Mouse (Mus musculus) bone marrow, adult 2 months (tissue): ENCODE results near the gene Pigl. TPM values are rescaled to one million over a fixed set of nuclear protein-coding genes. Genes with fewer than 3 reads are reported as not detected.
A peak's percentile ranks its signal among the peaks of the same experiment; 100 is the strongest.

Experiments used
- H3K27ac ChIP-seq: fragments of 200-500 bp; 2 replicates; pipeline ENCODE4 v1.5.1; 2012; ENCODE audit warnings: low read depth, mild to moderate bottlenecking, control low read depth, inconsistent platforms, low read length; ENCODE audit not compliant: control insufficient read depth, poor library complexity, insufficient read depth
- H3K4me1 ChIP-seq: fragments of 200-500 bp; 2 replicates; pipeline ENCODE4 v1.6.1; 2011; ENCODE audit warnings: low read length; ENCODE audit not compliant: control insufficient read depth, insufficient read depth
- H3K4me3 ChIP-seq: fragments of 200-500 bp; replicated peaks from 2 replicates; pipeline ENCODE3; 2011; ENCODE audit warnings: mild to moderate bottlenecking, low read depth, low read length, control low read depth; ENCODE audit not compliant: control insufficient read depth
- CTCF ChIP-seq: fragments of 200-500 bp; IDR thresholded peaks from 2 replicates; pipeline ENCODE4 v1.5.1; 2011; ENCODE audit warnings: low read length, control low read depth; ENCODE audit not compliant: control insufficient read depth, insufficient read depth
- POLR2A ChIP-seq: fragments of 200-500 bp; IDR thresholded peaks from 2 replicates; pipeline ENCODE4 v1.6.1; 2011; ENCODE audit warnings: low read depth, mild to moderate bottlenecking, control low read depth, low read length, borderline replicate concordance; ENCODE audit not compliant: control insufficient read depth
- WGBS: fragments of 180-500 bp; shearing (Covaris S2); methylation state at CpG from one replicate; pipeline ENCODE4 v1.1.7; 2018; 5-methylcytosine and 5-hydroxymethylcytosine counted together
- polyA plus RNA-seq: library from polyadenylated mRNA; stranded (reverse); fragments of >200 nt; gene quantifications from 2 replicates; pipeline ENCODE4 v1.2.4, GENCODE M21; 2011; ENCODE audit warnings: low replicate concordance; ENCODE audit not compliant: missing spikeins, insufficient read depth, insufficient read length

The Pigl gene
- polyA plus RNA-seq, 1 experiment, result 5.3 TPM

- Histone ChIP-seq H3K4me3 (no peak overlapping the region), H3K27ac (no peak overlapping the region), H3K4me1 (peaks cover 2% of the 10 kb centered on the region; the same call in 1 of the 2 replicates)
- TF ChIP-seq CTCF (no peak), POLR2A (no peak)
- 84% methylated on average over 13 of the region's 13 CpGs for WGBS
Observed at GRCm38 (mm10) chr11:62511444-62512202, 53.4 kb downstream of the Pigl start.

- no peak overlapping the region for H3K27ac ChIP-seq
- no peak for TF ChIP-seq POLR2A
- no peak for TF ChIP-seq CTCF
- H3K4me3 ChIP-seq, result no peak overlapping the region
- peaks cover under 1% of the 10 kb centered on the region; the same call in 1 of the 2 replicates for H3K4me1 ChIP-seq
- 76% methylated on average over 8 of the region's 8 CpGs for WGBS
Observed at GRCm38 (mm10) chr11:62512529-62513080, 54.3 kb downstream of the Pigl start.

GRCm38 (mm10) chr11:62513311-62513710 lies 55.1 kb downstream of the Pigl start:
- Histone ChIP-seq H3K4me1 (no peaks in the 10 kb centered on the region), H3K4me3 (no peak overlapping the region), H3K27ac (no peak overlapping the region)
- TF ChIP-seq POLR2A, result no peak
- no peak for TF ChIP-seq CTCF
- 87% methylated on average over 6 of the region's 6 CpGs for WGBS

- Histone ChIP-seq H3K4me1 (no peaks in the 10 kb centered on the region), H3K27ac (no peak overlapping the region), H3K4me3 (no peak overlapping the region)
- TF ChIP-seq CTCF, result no peak
- 81% methylated on average over 2 of the region's 2 CpGs for WGBS
Observed at GRCm38 (mm10) chr11:62518991-62519390, 60.7 kb downstream of the Pigl start.

GRCm38 (mm10) chr11:62522283-62522682 lies 64.0 kb downstream of the Pigl start:
- H3K27ac ChIP-seq, result no peak overlapping the region
- no peaks in the 10 kb centered on the region for H3K4me1 ChIP-seq
- no peak for TF ChIP-seq CTCF
- no peak for TF ChIP-seq POLR2A
- WGBS, result 52% methylated on average over 2 of the region's 2 CpGs
- H3K4me3 ChIP-seq, result no peak overlapping the region

GRCm38 (mm10) chr11:62537089-62537488 lies 78.8 kb downstream of the Pigl start:
- Histone ChIP-seq H3K27ac (no peak overlapping the region), H3K4me1 (peaks cover 2% of the 10 kb centered on the region; the same call in 1 of the 2 replicates), H3K4me3 (no peak overlapping the region)
- WGBS, result 86% methylated on average over 8 of the region's 8 CpGs
- TF ChIP-seq CTCF (no peak), POLR2A (no peak)

GRCm38 (mm10) chr11:62537590-62537989 lies 79.3 kb downstream of the Pigl start:
- no peak for TF ChIP-seq CTCF
- no peak for TF ChIP-seq POLR2A
- H3K4me3 ChIP-seq, result peak overlapping the region; percentile 45
- H3K4me1 ChIP-seq, result peaks cover 2% of the 10 kb centered on the region; the same call in 1 of the 2 replicates
- H3K27ac ChIP-seq, result no peak overlapping the region
- 50% methylated on average over 7 of the region's 7 CpGs for WGBS

GRCm38 (mm10) chr11:62538321-62539088 lies 80.2 kb downstream of the Pigl start:
- H3K27ac ChIP-seq, result peak overlapping the region; percentile 75
- peaks cover 2% of the 10 kb centered on the region; the same call in 1 of the 2 replicates for H3K4me1 ChIP-seq
- peak overlapping the region; percentile 80 for H3K4me3 ChIP-seq
- WGBS, result under 1% methylated on average over 73 of the region's 73 CpGs
- TF ChIP-seq CTCF (no peak), POLR2A (peak; percentile 12; the same call in 1 of the 2 replicates)
